Mouse (Mus musculus): ENCODE measurements around the gene Gm11009.
"Not testable (repeated sequence)": the region's sequence is repeated elsewhere in the genome, so short reads cannot be mapped to it uniquely, and the experiment has no call there.

Gm11009 gene

GRCm38 (mm10) chr2:176319394-176319793, at the start of gene Gm11009:
TSS of gene Gm11009 (minus strand) at chr2:176319494.
- DNase-seq (ENCODE audit: low read depth), result not testable (repeated sequence)

Measured in NIH3T3 (cell line).